Mouse (Mus musculus): ENCODE results near the gene Gm10300.

Gene Gm10300

DNA sequence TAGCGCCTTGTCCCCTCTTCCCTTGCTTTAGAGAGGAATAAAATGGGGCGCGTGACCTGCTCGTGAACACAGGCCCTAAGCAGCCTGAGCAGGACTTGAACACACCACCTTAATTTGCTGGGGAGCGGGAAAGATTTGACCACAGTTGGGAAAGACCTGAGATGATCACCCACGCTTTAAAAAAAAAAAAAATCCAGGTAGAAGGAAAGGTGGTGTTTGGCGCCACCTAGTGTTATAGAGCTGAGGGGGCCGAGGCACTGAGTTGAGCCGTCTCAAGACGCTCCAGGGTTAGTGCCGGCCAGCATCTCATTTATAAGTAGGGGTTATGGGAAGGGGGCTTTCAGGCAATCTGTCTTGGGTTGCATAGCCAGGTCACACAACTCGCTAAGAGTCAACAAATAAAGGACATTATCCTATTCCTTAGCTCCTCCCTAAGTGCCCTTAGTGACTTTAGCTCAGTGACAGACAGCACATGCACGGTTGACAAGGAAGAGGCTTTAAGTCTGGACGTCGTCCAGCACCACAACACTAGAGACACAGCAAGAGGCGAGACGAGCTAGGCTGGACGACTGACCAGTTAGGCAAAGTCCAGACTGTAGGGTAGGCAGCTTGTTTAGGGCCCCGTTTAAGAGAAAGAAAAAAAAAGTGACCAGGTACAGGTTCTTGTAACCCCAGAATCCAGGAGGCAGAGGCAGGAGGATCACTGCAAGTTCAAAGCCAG lies 5.2 kb downstream of the Gm10300 start:
- DNase-seq: peak; percentile 82

GRCm38 (mm10) chr4:132080492-132080983 lies 6.0 kb downstream of the Gm10300 start:
- no peak for DNase-seq

DNA sequence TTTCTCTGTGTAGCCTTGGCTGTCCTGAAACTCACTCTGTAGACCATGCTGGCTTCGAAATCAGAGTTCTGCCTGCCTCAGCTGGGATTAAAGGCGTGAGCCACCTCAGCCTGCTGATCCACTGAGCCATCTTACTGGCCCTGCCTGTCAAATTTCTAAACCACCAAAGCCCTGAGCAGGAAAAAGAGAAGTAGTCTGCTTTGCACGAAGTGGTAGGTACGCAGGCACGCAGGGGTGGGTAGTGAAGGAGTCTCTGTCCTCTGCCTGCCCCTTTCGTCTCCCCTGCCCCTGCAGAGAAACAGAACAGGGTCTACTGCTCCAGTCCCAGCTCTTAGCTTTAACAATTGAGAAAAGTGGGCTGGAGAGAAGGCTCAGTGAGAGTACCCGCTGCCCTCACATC lies 10.6 kb downstream of the Gm10300 start:
- peak; percentile 46 for DNase-seq

GRCm38 (mm10) chr4:132088921-132089320 lies 14.4 kb downstream of the Gm10300 start:
- DNase-seq: peak; percentile 72

DNA sequence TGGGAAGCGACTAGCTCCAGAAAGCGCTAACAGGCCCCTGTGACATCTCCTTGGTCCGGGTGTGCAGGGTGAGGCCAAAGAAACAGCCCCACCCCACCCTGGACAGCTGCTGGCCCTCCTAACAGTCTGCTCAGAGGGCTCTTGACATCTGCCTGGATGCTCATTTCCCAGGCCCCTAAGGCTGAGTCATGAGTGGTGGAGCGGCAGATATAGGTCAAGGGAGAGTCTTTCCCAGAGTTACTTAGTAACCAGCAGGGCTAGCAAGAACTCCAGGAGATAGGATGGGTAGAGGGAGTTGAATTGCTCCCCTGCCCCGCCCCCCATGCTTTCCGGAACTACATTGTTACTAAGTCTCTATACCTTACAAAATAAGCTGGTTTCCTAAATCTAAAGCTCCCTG lies 18.6 kb downstream of the Gm10300 start:
- DNase-seq: no peak

- DNase-seq: no peak
These were observed 19.4 kb downstream of the Gm10300 start for GRCm38 (mm10) chr4:132093928-132094327.

- DNase-seq: no peak
These were observed 20.5 kb downstream of the Gm10300 start for GRCm38 (mm10) chr4:132095043-132095442.

- DNase-seq: no peak
These were observed 25.1 kb downstream of the Gm10300 start for GRCm38 (mm10) chr4:132099548-132099947.

DNA sequence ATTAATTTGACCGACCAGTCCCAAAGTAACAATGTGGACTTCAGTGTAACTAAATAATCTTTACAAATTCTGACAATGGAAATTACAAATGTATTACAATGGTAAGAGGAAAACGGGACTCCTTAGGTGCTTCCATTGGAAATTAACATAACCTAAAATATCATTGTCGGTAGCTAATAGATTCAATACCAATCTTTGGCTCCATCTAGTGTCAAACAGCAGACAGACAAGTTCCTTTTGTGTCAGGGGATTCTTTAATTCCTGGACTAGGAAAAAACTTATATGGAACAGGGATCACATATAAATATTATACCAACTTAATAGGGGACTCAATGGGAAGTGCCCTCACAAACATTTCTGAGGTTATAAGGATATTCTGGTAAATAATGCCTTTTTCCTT lies 26.7 kb downstream of the Gm10300 start:
- no peak for DNase-seq

DNA sequence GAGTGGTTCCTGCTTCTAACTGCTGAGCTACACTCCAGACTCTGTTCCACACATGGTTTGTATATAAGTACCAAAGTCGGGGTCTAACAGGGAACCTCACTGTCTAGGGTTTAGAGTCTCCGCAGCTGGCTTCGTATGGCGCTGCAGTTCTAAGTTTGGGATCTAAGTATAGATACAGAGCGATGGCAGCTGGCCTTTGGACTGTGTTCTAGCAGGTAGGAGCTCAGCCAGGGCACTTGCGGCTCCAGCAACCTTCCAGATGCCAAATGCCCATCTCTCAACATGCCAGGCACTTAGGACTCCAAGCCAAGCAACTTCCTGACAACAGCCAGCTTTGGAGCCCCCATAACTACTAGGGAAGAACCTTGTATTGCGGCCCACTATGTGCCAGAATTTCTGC lies 33.7 kb downstream of the Gm10300 start:
- DNase-seq: no peak

- DNase-seq: no peak
These were observed 36.7 kb downstream of the Gm10300 start for GRCm38 (mm10) chr4:132111227-132111626.

DNA sequence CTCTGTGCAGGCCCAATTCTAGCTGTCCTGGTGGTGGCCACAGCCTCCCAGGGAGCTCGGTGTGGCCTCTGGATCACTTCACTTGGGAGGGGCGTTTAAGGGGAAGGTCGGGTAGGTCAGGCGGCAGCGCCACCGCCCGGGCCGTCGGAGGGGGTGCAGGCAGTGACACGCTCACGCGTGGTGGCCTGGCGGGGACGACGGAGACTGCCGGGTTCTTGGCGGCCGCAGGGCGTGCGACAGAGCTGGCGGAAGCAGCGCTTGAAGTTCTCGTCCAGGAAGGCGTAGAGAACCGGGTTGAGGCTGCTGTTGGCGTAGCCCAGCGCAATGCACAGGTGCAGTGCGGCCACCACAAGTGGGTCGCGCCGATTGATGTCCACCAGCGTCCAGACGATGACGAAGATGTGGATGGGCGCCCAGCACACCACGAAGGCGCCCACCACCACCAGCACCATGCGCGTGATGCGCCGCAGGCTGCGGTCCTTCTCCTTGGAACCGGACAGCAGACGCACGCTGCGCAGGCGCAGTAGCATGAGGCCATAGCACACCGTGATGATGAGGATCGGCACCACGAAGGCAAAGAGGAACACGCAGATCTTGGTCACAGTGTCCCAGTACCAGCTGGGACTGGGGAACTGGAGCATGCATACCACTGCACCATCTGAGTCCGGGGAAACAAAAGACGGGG lies 39.1 kb downstream of the Gm10300 start:
- DNase-seq: peak; percentile 47

GRCm38 (mm10) chr4:132116315-132116714 lies 41.8 kb downstream of the Gm10300 start:
- DNase-seq: no peak

GRCm38 (mm10) chr4:132119566-132119965 lies 45.1 kb downstream of the Gm10300 start:
- DNase-seq: no peak

DNA sequence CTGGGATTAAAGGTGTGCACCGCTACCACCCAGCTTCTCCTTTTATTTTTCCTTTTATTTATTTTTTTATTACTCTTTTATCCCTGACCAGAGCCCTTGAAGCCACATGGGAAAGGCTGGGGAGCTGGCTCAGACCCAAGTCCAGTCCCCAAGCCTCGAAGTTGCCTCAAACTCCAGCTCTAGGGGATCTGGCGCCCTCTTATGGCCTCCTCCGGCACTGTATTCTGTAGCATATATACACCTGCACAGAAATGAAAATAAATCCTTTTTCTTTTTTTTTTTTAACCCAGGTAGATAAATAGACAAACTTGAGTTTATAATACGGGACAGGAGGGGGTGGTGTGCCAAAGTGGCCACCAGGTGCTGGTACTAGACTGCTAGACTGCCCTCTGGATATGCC lies 47.2 kb downstream of the Gm10300 start:
- peak; percentile 45 for DNase-seq

DNA sequence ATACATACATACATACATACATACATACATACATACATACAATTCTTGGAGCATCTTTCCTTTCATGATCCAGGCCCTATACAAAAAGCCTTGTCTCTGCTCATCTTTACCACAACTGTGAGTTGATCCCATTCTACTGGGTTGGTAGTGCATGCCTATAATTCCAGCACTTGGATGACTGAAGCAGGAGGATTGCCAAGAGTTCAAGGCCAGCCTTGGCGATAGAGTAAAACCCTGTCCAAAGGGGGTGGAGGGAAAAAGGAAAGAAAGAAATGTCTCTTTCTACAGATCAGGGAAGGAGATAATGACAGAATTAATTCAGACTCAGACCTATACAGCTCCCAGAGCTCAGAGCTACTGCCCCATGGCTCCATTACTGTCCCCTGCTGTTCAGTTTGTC lies 48.7 kb downstream of the Gm10300 start:
- DNase-seq: no peak
